Mouse (Mus musculus): ENCODE data around the gene Cflar. TPM values are rescaled to one million over a fixed set of nuclear protein-coding genes. Genes with fewer than 3 reads are reported as not detected.
"Not testable (repeated sequence)": the region's sequence is repeated elsewhere in the genome, so short reads cannot be mapped to it uniquely, and the experiment has no call there.

Gene Cflar
- polyA plus RNA-seq, 1 experiment: 41.1 TPM

GRCm38 (mm10) chr1:58727747-58728589 lies 16.7 kb downstream of the Cflar start:
- DNase-seq (ENCODE audit: low spot score): no peak

GRCm38 (mm10) chr1:58728590-58728868 lies 17.2 kb downstream of the Cflar start:
- DNase-seq (ENCODE audit: low spot score): no peak

- DNase-seq (ENCODE audit: low spot score): no peak
These were observed 22.3 kb downstream of the Cflar start for GRCm38 (mm10) chr1:58733636-58734035.

GRCm38 (mm10) chr1:58734043-58734920 lies 23.0 kb downstream of the Cflar start:
- no peak for DNase-seq (ENCODE audit: low spot score)

- no peak for DNase-seq (ENCODE audit: low spot score)
These were observed 24.7 kb downstream of the Cflar start for GRCm38 (mm10) chr1:58735962-58736361.

GRCm38 (mm10) chr1:58736968-58737367 lies 25.7 kb downstream of the Cflar start:
- DNase-seq (ENCODE audit: low spot score): no peak

- no peak for DNase-seq (ENCODE audit: low spot score)
These were observed 28.2 kb downstream of the Cflar start for GRCm38 (mm10) chr1:58739529-58739928.

- no peak for DNase-seq (ENCODE audit: low spot score)
These were observed 31.3 kb downstream of the Cflar start for GRCm38 (mm10) chr1:58742571-58743021.

GRCm38 (mm10) chr1:58743252-58743651 lies 31.9 kb downstream of the Cflar start:
- DNase-seq (ENCODE audit: low spot score): no peak

GRCm38 (mm10) chr1:58744645-58745044 lies 33.3 kb downstream of the Cflar start:
- DNase-seq (ENCODE audit: low spot score): no peak

- DNase-seq (ENCODE audit: low spot score): no peak
These were observed 35.6 kb downstream of the Cflar start for GRCm38 (mm10) chr1:58746880-58747279.

- DNase-seq (ENCODE audit: low spot score): no peak
These were observed 48.1 kb downstream of the Cflar start for GRCm38 (mm10) chr1:58759451-58759850.

GRCm38 (mm10) chr1:58760581-58760980 lies 49.3 kb downstream of the Cflar start:
- no peak for DNase-seq (ENCODE audit: low spot score)

- DNase-seq (ENCODE audit: low spot score): not testable (repeated sequence)
These were observed 50.3 kb downstream of the Cflar start for GRCm38 (mm10) chr1:58761391-58762275.

GRCm38 (mm10) chr1:58762576-58762975 lies 51.3 kb downstream of the Cflar start:
- DNase-seq (ENCODE audit: low spot score): no peak

GRCm38 (mm10) chr1:58766446-58766845 lies 55.1 kb downstream of the Cflar start:
- DNase-seq (ENCODE audit: low spot score): not testable (repeated sequence)

- DNase-seq (ENCODE audit: low spot score): no peak
These were observed 57.8 kb downstream of the Cflar start for GRCm38 (mm10) chr1:58769136-58769535.

- DNase-seq (ENCODE audit: low spot score): no peak
These were observed 58.4 kb downstream of the Cflar start for GRCm38 (mm10) chr1:58769701-58770100.

GRCm38 (mm10) chr1:58770111-58770720 lies 58.9 kb downstream of the Cflar start:
- no peak for DNase-seq (ENCODE audit: low spot score)

- DNase-seq (ENCODE audit: low spot score): no peak
These were observed 60.8 kb downstream of the Cflar start for GRCm38 (mm10) chr1:58772084-58772483.

- DNase-seq (ENCODE audit: low spot score): no peak
These were observed 62.0 kb downstream of the Cflar start for GRCm38 (mm10) chr1:58773280-58773679.
